In the genomic region with DNA sequence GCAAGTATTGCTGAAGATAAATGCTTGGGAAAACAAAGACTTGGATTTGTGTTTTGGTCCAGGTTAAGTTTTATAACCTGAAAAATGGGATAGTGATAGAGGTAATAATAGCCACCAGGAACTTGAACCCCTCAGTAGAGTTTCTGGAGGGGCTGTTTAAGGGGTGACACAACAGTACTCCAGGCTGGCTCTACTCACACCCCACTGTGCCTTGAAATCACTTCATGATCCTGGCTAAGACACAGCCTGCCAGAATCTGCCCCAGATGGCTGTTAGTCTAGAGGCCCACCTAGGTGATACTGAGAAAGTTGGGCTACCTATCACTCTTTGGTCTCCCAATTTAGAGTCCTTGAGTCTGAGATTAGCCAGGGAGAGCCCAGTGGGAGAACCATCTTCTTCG, we compare ENCODE assay signal across 12 mouse cellular contexts. TPM values are rescaled to one million over a fixed set of nuclear protein-coding genes. Genes with fewer than 3 reads are reported as not detected.
DNase-seq lines count a peak whose midpoint lies in the region; ATAC-seq lines count a peak whose summit lies in the region.
"Had no signal": no experiment of that assay in that cellular context is flagged by ENCODE, and none has a peak within 500 bp of the region (broad histone marks: within the 10 kb centered on the region; RNA-seq: fewer than 3 reads in every experiment).

No protein-coding gene starts in this region.

- ATAC-seq in hindbrain, embryonic 14.5 days (ENCODE audit: low FRiP score), result no peak
- no peak for ATAC-seq in midbrain, embryonic 16.5 days
- no peak for ATAC-seq in activated CD4-positive, CD25-positive, alpha-beta regulatory T cell, adult 4 months
- ATAC-seq: liver, postnatal 0 days had no signal

- no peaks in the 10 kb centered on the region for H3K36me3 ChIP-seq in embryonic facial prominence, embryonic 10.5 days (replicated peaks)
- H3K36me3 ChIP-seq in forebrain, embryonic 10.5 days (replicated peaks), result no peaks in the 10 kb centered on the region
- H3K36me3 ChIP-seq in hindbrain, embryonic 14.5 days (replicated peaks; ENCODE audit: control insufficient read depth, insufficient read depth), result no peaks in the 10 kb centered on the region; the same call in 1 of the 2 replicates
- H3K36me3 ChIP-seq in midbrain, embryonic 16.5 days (ENCODE audit: control insufficient read depth, insufficient read depth, low read length), result no peaks in the 10 kb centered on the region
- H3K36me3 ChIP-seq: stomach, embryonic 15.5 days had no signal

- no peaks in the 10 kb centered on the region for H3K9me3 ChIP-seq in embryonic facial prominence, embryonic 10.5 days
- H3K9me3 ChIP-seq in forebrain, embryonic 10.5 days, result no peaks in the 10 kb centered on the region
- H3K9me3 ChIP-seq in hindbrain, embryonic 14.5 days (ENCODE audit: control insufficient read depth, low read length), result no peaks in the 10 kb centered on the region
- H3K9me3 ChIP-seq in midbrain, embryonic 16.5 days (replicated peaks; ENCODE audit: control insufficient read depth, low read length, poor library complexity, severe bottlenecking), result no peaks in the 10 kb centered on the region
- H3K9me3 ChIP-seq: stomach, embryonic 15.5 days had no signal

- H3K4me2 ChIP-seq in hindbrain, embryonic 14.5 days (replicated peaks), result peak overlapping the region; percentile 71
- H3K4me2 ChIP-seq in midbrain, embryonic 16.5 days (ENCODE audit: low read length), result peak overlapping the region; percentile 91

- no peak overlapping the region for H3K27ac ChIP-seq in embryonic facial prominence, embryonic 10.5 days (replicated peaks)
- no peak overlapping the region for H3K27ac ChIP-seq in forebrain, embryonic 10.5 days
- no peak overlapping the region for H3K27ac ChIP-seq in hindbrain, embryonic 14.5 days
- 0 out of 2 replicates have a peak overlapping the region, but pooled peaks have one; percentile 94 for H3K27ac ChIP-seq in midbrain, embryonic 16.5 days (ENCODE audit: low read length)
- H3K27ac ChIP-seq: stomach, embryonic 15.5 days had no signal

- peaks cover 32% of the 10 kb centered on the region for H3K27me3 ChIP-seq in embryonic facial prominence, embryonic 10.5 days (replicated peaks; ENCODE audit: low read depth, poor library complexity, severe bottlenecking)
- H3K27me3 ChIP-seq in forebrain, embryonic 10.5 days (ENCODE audit: poor library complexity, severe bottlenecking), result peaks cover 32% of the 10 kb centered on the region
- H3K27me3 ChIP-seq in hindbrain, embryonic 14.5 days (ENCODE audit: control insufficient read depth, insufficient read depth, low read length), result no peaks in the 10 kb centered on the region
- H3K27me3 ChIP-seq in midbrain, embryonic 16.5 days (ENCODE audit: control insufficient read depth, insufficient read depth, low read depth, low read length), result no peaks in the 10 kb centered on the region

- no peak for DNase-seq in embryonic facial prominence, embryonic 10.5 days (ENCODE audit: low spot score)
- no peak for DNase-seq in forebrain, embryonic 10.5 days (ENCODE audit: extremely low spot score, low spot score)
- no peak for DNase-seq in hindbrain, embryonic 14.5 days (ENCODE audit: low spot score)
- no peak for DNase-seq in Muller cell, postnatal 12 days (ENCODE audit: inconsistent ontology term)
- DNase-seq in urinary bladder, postnatal 25 days (ENCODE audit: low spot score), result no peak
- DNase-seq: right cerebral cortex, postnatal 4 days had no signal

- peak overlapping the region; percentile 71 for H3K9ac ChIP-seq in hindbrain, embryonic 14.5 days
- H3K9ac ChIP-seq in midbrain, embryonic 16.5 days (ENCODE audit: low read depth, low read length), result peak overlapping the region; percentile 92
- H3K9ac ChIP-seq: liver, postnatal 0 days; stomach, embryonic 15.5 days had no signal

- H3K4me3 ChIP-seq in embryonic facial prominence, embryonic 10.5 days, result peak overlapping the region; percentile 61
- H3K4me3 ChIP-seq in forebrain, embryonic 10.5 days, result peak overlapping the region; percentile 62
- peak overlapping the region; percentile 56 for H3K4me3 ChIP-seq in hindbrain, embryonic 14.5 days (replicated peaks; ENCODE audit: low read length)
- peak overlapping the region; percentile 79 for H3K4me3 ChIP-seq in midbrain, embryonic 16.5 days (ENCODE audit: low read depth, low read length)

- peaks cover 20% of the 10 kb centered on the region for H3K4me1 ChIP-seq in embryonic facial prominence, embryonic 10.5 days
- H3K4me1 ChIP-seq in forebrain, embryonic 10.5 days, result peaks cover 17% of the 10 kb centered on the region
- peaks cover 28% of the 10 kb centered on the region for H3K4me1 ChIP-seq in hindbrain, embryonic 14.5 days (replicated peaks; ENCODE audit: control insufficient read depth, insufficient read depth, low read length)
- H3K4me1 ChIP-seq in midbrain, embryonic 16.5 days (ENCODE audit: control insufficient read depth, insufficient read depth, low read length), result peaks cover 34% of the 10 kb centered on the region

- WGBS in embryonic facial prominence, embryonic 10.5 days, result 65% methylated on average over 1 of the region's 1 CpGs
- 73% methylated on average over 1 of the region's 1 CpGs for WGBS in forebrain, embryonic 10.5 days
- WGBS in hindbrain, embryonic 14.5 days, result 74% methylated on average over 1 of the region's 1 CpGs
- WGBS in midbrain, embryonic 16.5 days, result 76% methylated on average over 1 of the region's 1 CpGs

RNA-seq across cellular contexts. Expression of gene Gdap1l1, which starts 1.2 kb away (rescaled TPM):
- 7.6 and 9.1 TPM in 2 replicates for polyA plus RNA-seq in embryonic facial prominence, embryonic 10.5 days (2016; fragmentation: Nextera tagmentation; extraction: Ambion mirVana)
- 10.0 and 11.8 TPM in 2 replicates for polyA plus RNA-seq in forebrain, embryonic 10.5 days (2016; fragmentation: Nextera tagmentation; extraction: Ambion mirVana)
- 121 and 137 TPM in 2 replicates for polyA plus RNA-seq in hindbrain, embryonic 14.5 days (2014; fragmentation: Nextera tagmentation; extraction: Ambion mirVana)
- polyA plus RNA-seq in midbrain, embryonic 16.5 days (2015; fragmentation: Nextera tagmentation; extraction: Ambion mirVana), result 145 and 148 TPM in 2 replicates
- polyA plus RNA-seq in activated CD4-positive, CD25-positive, alpha-beta regulatory T cell, adult 4 months (2017; shearing (Covaris generic)), result not detected
- polyA plus RNA-seq: liver, postnatal 0 days had no signal

RNA-seq across cellular contexts. Expression of gene Oser1, which starts 15.0 kb away (rescaled TPM):
- polyA plus RNA-seq in embryonic facial prominence, embryonic 10.5 days (2016; fragmentation: Nextera tagmentation; extraction: Ambion mirVana), result 94.0 and 99.5 TPM in 2 replicates
- 86.8 and 95.5 TPM in 2 replicates for polyA plus RNA-seq in forebrain, embryonic 10.5 days (2016; fragmentation: Nextera tagmentation; extraction: Ambion mirVana)
- 74.8 and 78.9 TPM in 2 replicates for polyA plus RNA-seq in hindbrain, embryonic 14.5 days (2014; fragmentation: Nextera tagmentation; extraction: Ambion mirVana)
- polyA plus RNA-seq in midbrain, embryonic 16.5 days (2015; fragmentation: Nextera tagmentation; extraction: Ambion mirVana), result 75.8 and 80.0 TPM in 2 replicates
- 100 to 1,000 TPM; 107 to 116 TPM for polyA plus RNA-seq in activated CD4-positive, CD25-positive, alpha-beta regulatory T cell, adult 4 months (2017; shearing (Covaris generic))

RNA-seq across cellular contexts. Expression of gene Fitm2, which starts 32.9 kb away (rescaled TPM):
- 9.4 and 10.5 TPM in 2 replicates for polyA plus RNA-seq in embryonic facial prominence, embryonic 10.5 days (2016; fragmentation: Nextera tagmentation; extraction: Ambion mirVana)
- 10.9 and 11.1 TPM in 2 replicates for polyA plus RNA-seq in forebrain, embryonic 10.5 days (2016; fragmentation: Nextera tagmentation; extraction: Ambion mirVana)
- 16.3 and 18.7 TPM in 2 replicates for polyA plus RNA-seq in hindbrain, embryonic 14.5 days (2014; fragmentation: Nextera tagmentation; extraction: Ambion mirVana)
- 16.9 and 17.5 TPM in 2 replicates for polyA plus RNA-seq in midbrain, embryonic 16.5 days (2015; fragmentation: Nextera tagmentation; extraction: Ambion mirVana)
- 1 to 10 TPM; 2.0 to 2.4 TPM for polyA plus RNA-seq in activated CD4-positive, CD25-positive, alpha-beta regulatory T cell, adult 4 months (2017; shearing (Covaris generic))

RNA-seq across cellular contexts. Expression of gene Jph2, which starts 41.7 kb away (rescaled TPM):
- polyA plus RNA-seq in embryonic facial prominence, embryonic 10.5 days (2016; fragmentation: Nextera tagmentation; extraction: Ambion mirVana), result 0.52 and 0.83 TPM in 2 replicates
- polyA plus RNA-seq in forebrain, embryonic 10.5 days (2016; fragmentation: Nextera tagmentation; extraction: Ambion mirVana), result 0.34 and 0.47 TPM in 2 replicates
- polyA plus RNA-seq in hindbrain, embryonic 14.5 days (2014; fragmentation: Nextera tagmentation; extraction: Ambion mirVana), result 0.27 and 0.37 TPM in 2 replicates
- polyA plus RNA-seq in midbrain, embryonic 16.5 days (2015; fragmentation: Nextera tagmentation; extraction: Ambion mirVana), result 0.82 and 1.1 TPM in 2 replicates
- polyA plus RNA-seq in activated CD4-positive, CD25-positive, alpha-beta regulatory T cell, adult 4 months (2017; shearing (Covaris generic)), result not detected

RNA-seq across cellular contexts. Expression of gene R3hdml, which starts 52.6 kb away (rescaled TPM):
- not detected in 2 replicates for polyA plus RNA-seq in embryonic facial prominence, embryonic 10.5 days (2016; fragmentation: Nextera tagmentation; extraction: Ambion mirVana)
- not detected in 2 replicates for polyA plus RNA-seq in forebrain, embryonic 10.5 days (2016; fragmentation: Nextera tagmentation; extraction: Ambion mirVana)
- 0.26 and 0.29 TPM in 2 replicates for polyA plus RNA-seq in hindbrain, embryonic 14.5 days (2014; fragmentation: Nextera tagmentation; extraction: Ambion mirVana)
- 0.39 TPM in 1 of 2 replicates, not detected in the other for polyA plus RNA-seq in midbrain, embryonic 16.5 days (2015; fragmentation: Nextera tagmentation; extraction: Ambion mirVana)
- not detected for polyA plus RNA-seq in activated CD4-positive, CD25-positive, alpha-beta regulatory T cell, adult 4 months (2017; shearing (Covaris generic))
- polyA plus RNA-seq: heart, embryonic 14.5 days; limb, embryonic 11.5 days; liver, postnatal 0 days had no signal
